Mouse (Mus musculus) liver, embryonic 14.5 days (tissue): ENCODE measurements around the gene Gm43064.
A peak's percentile ranks its signal among the peaks of the same experiment; 100 is the strongest.

Source experiments
- CTCF ChIP-seq: IDR thresholded peaks from 2 replicates; pipeline ENCODE4 v1.5.1; 2016; ENCODE audit warnings: antibody characterized with exemption, low read depth, control low read depth
- EP300 ChIP-seq: IDR thresholded peaks from 2 replicates; pipeline ENCODE4 v1.6.1; 2016; ENCODE audit warnings: antibody characterized with exemption, low read depth

GRCm38 (mm10) chr3:103832426-103832825, 23.1 kb downstream of the Gm43064 start, which contains the start of gene Bcl2l15:
- TF ChIP-seq CTCF (no peak), EP300 (peak; percentile 66)
